In genomic region chr2:165946046-165946564, GRCm38 (mm10) we compare ENCODE assay signal across 19 mouse cellular contexts. TPM values are rescaled to one million over a fixed set of nuclear protein-coding genes. Genes with fewer than 3 reads are reported as not detected.
A peak's percentile ranks its signal among the peaks of the same experiment; 100 is the strongest.
DNase-seq lines count a peak whose midpoint lies in the region; ATAC-seq lines count a peak whose summit lies in the region.
"Had no signal": no experiment of that assay in that cellular context is flagged by ENCODE, and none has a peak within 500 bp of the region (broad histone marks: within the 10 kb centered on the region; RNA-seq: fewer than 3 reads in every experiment).

No protein-coding gene starts in this region.

- no peaks in the 10 kb centered on the region for H3K36me3 ChIP-seq in splenic B cell, adult 2 months (ENCODE audit: control insufficient read depth, insufficient read depth, low read length, poor library complexity, severe bottlenecking)
- H3K36me3 ChIP-seq: embryonic facial prominence, embryonic 12.5 days; heart, embryonic 15.5 days; hindbrain, embryonic 13.5 days had no signal

- no peaks in the 10 kb centered on the region for H3K27me3 ChIP-seq in splenic B cell, adult 2 months (ENCODE audit: control insufficient read depth, insufficient read depth, low read length, poor library complexity, severe bottlenecking)
- H3K27me3 ChIP-seq: embryonic facial prominence, embryonic 12.5 days; heart, embryonic 15.5 days; hindbrain, embryonic 13.5 days; Patski had no signal

- ATAC-seq in megakaryocyte, adult 5-6 weeks (ENCODE audit: poor library complexity, severe bottlenecking): peak; percentile 50
- ATAC-seq: activated CD4-positive, CD25-positive, alpha-beta regulatory T cell, adult 4 months; forebrain, embryonic 16.5 days; Patski had no signal

- DNase-seq in A20 (ENCODE audit: low read depth, low spot score): peak; percentile 81
- peak; percentile 64 to 66 for DNase-seq in B cell, adult 2 months
- DNase-seq in splenic B cell, adult 2 months (ENCODE audit: low read depth, low spot score): peak; percentile 80
- DNase-seq in adrenal gland, postnatal 36 days: no peak
- no peak for DNase-seq in cerebellum, postnatal 10 days
- DNase-seq: adrenal gland, postnatal 25 days; cerebellum, adult 11 months; cerebellum, adult 8-10 months; cerebellum, postnatal 25 days; gastrocnemius, postnatal 10 days; heart, adult 2 months; heart, postnatal 14 days had no signal

RNA-seq across cellular contexts. Expression of gene Ncoa3, which starts 46.3 kb away (rescaled TPM):
- total RNA-seq in megakaryocyte, adult 5-6 weeks (2015): 50.7 and 54.8 TPM in 2 replicates
- 55.7 and 59.8 TPM in 2 replicates for total RNA-seq in megakaryocyte, adult 5-6 weeks (2017)
- 10 to 100 TPM; 24.6 to 42.8 TPM for total RNA-seq in adrenal gland, postnatal 36 days (2021)

RNA-seq across cellular contexts. Expression of gene Zmynd8, which starts 47.3 kb away (rescaled TPM):
- total RNA-seq in megakaryocyte, adult 5-6 weeks (2015): 26.9 and 37.5 TPM in 2 replicates
- 26.7 and 28.3 TPM in 2 replicates for total RNA-seq in megakaryocyte, adult 5-6 weeks (2017)
- total RNA-seq in adrenal gland, postnatal 36 days (2021): 10 to 100 TPM; 47.9 to 53.4 TPM

Comparison
In these comparisons a context has a peak if more than half of its experiments do, and no peak if none do; other contexts are left out.
1. DNase-seq: peak in A20 (single experiment), B cell, adult 2 months (2 of 2) and splenic B cell, adult 2 months (single experiment); none in adrenal gland, postnatal 36 days (0 of 2) and cerebellum, postnatal 10 days (0 of 2).